Mouse (Mus musculus): ENCODE results near the gene Sap30. TPM values are rescaled to one million over a fixed set of nuclear protein-coding genes. Genes with fewer than 3 reads are reported as not detected.

Gene Sap30
- total and polyA plus RNA-seq, 2 experiments from 2014 or later, result 14.6 to 21.0 TPM

GRCm38 (mm10) chr8:57503641-57504040, 16.0 kb upstream of the Sap30 start:
- no peaks in the 10 kb centered on the region for H3K36me3 ChIP-seq (ENCODE audit: insufficient read depth, low read length)
- H3K27me3 ChIP-seq (ENCODE audit: insufficient read depth, low read length), result no peaks in the 10 kb centered on the region
- H3K27ac ChIP-seq (ENCODE audit: low read depth, low read length), result no peak overlapping the region
- peak; percentile 82 for TF ChIP-seq CTCF (IDR thresholded peaks at IDR 0.05)
- no peak overlapping the region for H3K9ac ChIP-seq (replicated peaks; ENCODE audit: low read length, poor library complexity, severe bottlenecking)
- H3K4me3 ChIP-seq (ENCODE audit: low read depth, low read length), result no peak overlapping the region
- ATAC-seq (ENCODE audit: low FRiP score) (no peak), DNase-seq (ENCODE audit: low spot score) (peak; percentile 24)
- H3K9me3 ChIP-seq (ENCODE audit: low read length), result no peaks in the 10 kb centered on the region
- WGBS, result 58% methylated on average over 5 of the region's 5 CpGs
- no peaks in the 10 kb centered on the region for H3K4me1 ChIP-seq (ENCODE audit: insufficient read depth, low read length)
- H3K4me2 ChIP-seq (ENCODE audit: low read depth, low read length, poor library complexity, severe bottlenecking), result no peak overlapping the region

- Histone ChIP-seq H3K9me3 (ENCODE audit: low read length) (no peaks in the 10 kb centered on the region), H3K36me3 (ENCODE audit: insufficient read depth, low read length) (no peaks in the 10 kb centered on the region), H3K4me1 (ENCODE audit: insufficient read depth, low read length) (no peaks in the 10 kb centered on the region), H3K4me2 (ENCODE audit: low read depth, low read length, poor library complexity, severe bottlenecking) (peak overlapping the region; percentile 39), H3K27me3 (ENCODE audit: insufficient read depth, low read length) (no peaks in the 10 kb centered on the region), H3K9ac (replicated peaks; ENCODE audit: low read length, poor library complexity, severe bottlenecking) (no peak overlapping the region), H3K4me3 (ENCODE audit: low read depth, low read length) (no peak overlapping the region; the same call in 1 of the 2 replicates), H3K27ac (ENCODE audit: low read depth, low read length) (no peak overlapping the region)
- 0 out of 2 replicates have a peak, but pooled peaks have one; percentile 2 for TF ChIP-seq CTCF (IDR thresholded peaks at IDR 0.05)
- WGBS, result 36% methylated on average over 17 of the region's 17 CpGs
- DNase-seq (ENCODE audit: low spot score) (peak; percentile 65), ATAC-seq (ENCODE audit: low FRiP score) (no peak)
Observed at GRCm38 (mm10) chr8:57498847-57499511, 11.3 kb upstream of the Sap30 start.

DNA sequence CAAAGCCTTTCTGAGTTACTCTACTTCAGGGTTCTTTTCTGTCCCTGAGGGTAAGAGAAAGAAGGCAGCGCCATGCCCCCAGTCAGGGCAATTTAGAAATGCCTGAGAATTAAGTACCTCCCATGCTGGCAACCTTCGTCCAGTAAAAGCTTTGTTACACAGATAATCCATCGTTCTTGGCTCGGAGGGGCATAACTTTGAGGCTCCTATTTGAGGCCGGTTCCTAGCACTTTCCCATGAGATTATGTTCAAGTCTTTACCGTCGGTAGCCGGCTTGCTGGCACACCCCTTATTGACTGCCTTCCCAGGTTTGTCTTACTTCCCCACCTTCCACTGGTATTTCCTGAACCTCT, 10.8 kb upstream of the Sap30 start:
- no peak for ATAC-seq (ENCODE audit: low FRiP score)
- no peak for DNase-seq (ENCODE audit: low spot score)
- Histone ChIP-seq H3K4me2 (ENCODE audit: low read depth, low read length, poor library complexity, severe bottlenecking) (peak overlapping the region; percentile 39), H3K27me3 (ENCODE audit: insufficient read depth, low read length) (no peaks in the 10 kb centered on the region), H3K4me3 (ENCODE audit: low read depth, low read length) (no peak overlapping the region), H3K36me3 (ENCODE audit: insufficient read depth, low read length) (no peaks in the 10 kb centered on the region), H3K9ac (replicated peaks; ENCODE audit: low read length, poor library complexity, severe bottlenecking) (no peak overlapping the region), H3K4me1 (ENCODE audit: insufficient read depth, low read length) (no peaks in the 10 kb centered on the region), H3K9me3 (ENCODE audit: low read length) (no peaks in the 10 kb centered on the region), H3K27ac (ENCODE audit: low read depth, low read length) (no peak overlapping the region)
- TF ChIP-seq CTCF (IDR thresholded peaks at IDR 0.05), result no peak
- WGBS, result 41% methylated on average over 8 of the region's 8 CpGs

DNA sequence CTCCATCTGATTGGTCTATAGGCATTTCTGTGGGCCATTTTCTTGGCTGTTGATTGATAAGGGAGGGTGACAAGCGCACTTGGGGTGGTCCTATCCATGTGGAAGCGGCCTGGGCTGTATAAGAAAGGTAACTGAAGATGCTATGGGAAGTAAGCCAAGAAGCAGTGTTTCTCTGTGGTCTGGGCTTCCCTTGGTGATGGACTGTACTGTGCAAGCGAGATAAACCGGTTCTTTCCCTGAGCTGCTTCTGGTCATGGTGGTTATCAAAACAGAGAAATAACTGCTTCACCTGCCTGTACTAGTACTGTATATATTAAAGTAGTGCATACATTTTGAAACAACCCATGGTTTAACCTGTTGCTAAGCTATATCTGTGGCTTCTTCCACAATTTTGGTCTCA, 4.2 kb upstream of the Sap30 start:
- DNase-seq (ENCODE audit: low spot score) (no peak), ATAC-seq (ENCODE audit: low FRiP score) (no peak)
- no peak overlapping the region for H3K9ac ChIP-seq (replicated peaks; ENCODE audit: low read length, poor library complexity, severe bottlenecking)
- no peaks in the 10 kb centered on the region for H3K4me1 ChIP-seq (ENCODE audit: insufficient read depth, low read length)
- no peaks in the 10 kb centered on the region for H3K36me3 ChIP-seq (ENCODE audit: insufficient read depth, low read length)
- no peak overlapping the region for H3K27ac ChIP-seq (ENCODE audit: low read depth, low read length)
- H3K4me2 ChIP-seq (ENCODE audit: low read depth, low read length, poor library complexity, severe bottlenecking), result no peak overlapping the region
- H3K27me3 ChIP-seq (ENCODE audit: insufficient read depth, low read length), result no peaks in the 10 kb centered on the region
- no peaks in the 10 kb centered on the region for H3K9me3 ChIP-seq (ENCODE audit: low read length)
- H3K4me3 ChIP-seq (ENCODE audit: low read depth, low read length), result no peak overlapping the region
- 96% methylated on average over 4 of the region's 4 CpGs for WGBS
- no peak for TF ChIP-seq CTCF (IDR thresholded peaks at IDR 0.05)

- H3K36me3 ChIP-seq (ENCODE audit: insufficient read depth, low read length), result no peaks in the 10 kb centered on the region
- no peak for DNase-seq (ENCODE audit: low spot score)
- H3K4me3 ChIP-seq (ENCODE audit: low read depth, low read length), result no peak overlapping the region
- no peak for TF ChIP-seq CTCF (IDR thresholded peaks at IDR 0.05)
- no peaks in the 10 kb centered on the region for H3K9me3 ChIP-seq (ENCODE audit: low read length)
- no peaks in the 10 kb centered on the region for H3K27me3 ChIP-seq (ENCODE audit: insufficient read depth, low read length)
- H3K9ac ChIP-seq (replicated peaks; ENCODE audit: low read length, poor library complexity, severe bottlenecking), result no peak overlapping the region
- H3K4me2 ChIP-seq (ENCODE audit: low read depth, low read length, poor library complexity, severe bottlenecking), result no peak overlapping the region
- ATAC-seq (ENCODE audit: low FRiP score), result no peak
- no peak overlapping the region for H3K27ac ChIP-seq (ENCODE audit: low read depth, low read length)
- 0 out of 2 replicates have a peak, but pooled peaks cover 2% of the 10 kb centered on the region for H3K4me1 ChIP-seq (ENCODE audit: insufficient read depth, low read length)
Observed at GRCm38 (mm10) chr8:57489896-57490295, 2.2 kb upstream of the Sap30 start.

DNA sequence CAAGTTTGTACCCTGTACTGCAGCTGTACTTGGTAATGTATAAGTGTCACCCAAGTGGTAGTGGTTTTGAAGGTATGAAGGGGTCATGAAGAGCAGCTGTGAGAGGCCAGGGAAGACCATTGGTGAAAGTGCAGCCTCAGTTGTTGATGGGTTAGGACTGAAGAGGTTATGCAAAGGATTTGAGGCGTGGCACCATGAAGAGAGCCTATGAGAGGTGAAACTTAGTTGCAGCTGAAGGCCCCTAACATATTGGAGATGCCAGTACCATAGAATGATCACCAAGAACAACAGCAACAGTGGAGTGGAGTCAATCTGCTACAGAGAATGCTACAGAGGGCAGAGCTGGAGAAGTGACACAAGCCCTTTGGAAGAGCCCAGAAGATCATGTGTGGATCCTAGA, 1.7 kb upstream of the Sap30 start:
- H3K9me3 ChIP-seq (ENCODE audit: low read length), result no peaks in the 10 kb centered on the region
- TF ChIP-seq CTCF (IDR thresholded peaks at IDR 0.05), result no peak
- H3K4me1 ChIP-seq (ENCODE audit: insufficient read depth, low read length), result 0 out of 2 replicates have a peak, but pooled peaks cover 2% of the 10 kb centered on the region
- no peak overlapping the region for H3K4me3 ChIP-seq (ENCODE audit: low read depth, low read length)
- no peak overlapping the region for H3K27ac ChIP-seq (ENCODE audit: low read depth, low read length)
- 97% methylated on average over 1 of the region's 1 CpGs for WGBS
- DNase-seq (ENCODE audit: low spot score), result no peak
- no peaks in the 10 kb centered on the region for H3K36me3 ChIP-seq (ENCODE audit: insufficient read depth, low read length)
- no peak overlapping the region for H3K4me2 ChIP-seq (ENCODE audit: low read depth, low read length, poor library complexity, severe bottlenecking)
- H3K9ac ChIP-seq (replicated peaks; ENCODE audit: low read length, poor library complexity, severe bottlenecking), result no peak overlapping the region
- ATAC-seq (ENCODE audit: low FRiP score), result no peak
- H3K27me3 ChIP-seq (ENCODE audit: insufficient read depth, low read length), result no peaks in the 10 kb centered on the region

Data from midbrain, postnatal 0 days (tissue).